Mouse (Mus musculus): ENCODE results near the gene Srrm3. TPM values are rescaled to one million over a fixed set of nuclear protein-coding genes. Genes with fewer than 3 reads are reported as not detected.
A peak's percentile ranks its signal among the peaks of the same experiment; 100 is the strongest.

Srrm3 gene
- polyA plus RNA-seq, 1 experiment, result 0.17 TPM

- no peak for DNase-seq (ENCODE audit: low read depth, low spot score)
- 55% methylated on average over 5 of the region's 5 CpGs for WGBS
Observed at GRCm38 (mm10) chr5:135812991-135813390, 6.3 kb downstream of the Srrm3 start.

GRCm38 (mm10) chr5:135818491-135818890 lies 11.8 kb downstream of the Srrm3 start:
- WGBS, result 45% methylated on average over 7 of the region's 7 CpGs
- no peak for DNase-seq (ENCODE audit: low read depth, low spot score)

GRCm38 (mm10) chr5:135822316-135822944 lies 15.7 kb downstream of the Srrm3 start:
- WGBS, result 32% methylated on average over 7 of the region's 7 CpGs
- no peak for DNase-seq (ENCODE audit: low read depth, low spot score)

- 37% methylated on average over 3 of the region's 3 CpGs for WGBS
- DNase-seq (ENCODE audit: low read depth, low spot score), result no peak
Observed at GRCm38 (mm10) chr5:135824517-135824916, 17.8 kb downstream of the Srrm3 start.

GRCm38 (mm10) chr5:135826225-135826624 lies 19.5 kb downstream of the Srrm3 start:
- no peak for DNase-seq (ENCODE audit: low read depth, low spot score)

GRCm38 (mm10) chr5:135829381-135829780 lies 22.7 kb downstream of the Srrm3 start:
- 61% methylated on average over 8 of the region's 8 CpGs for WGBS
- no peak for DNase-seq (ENCODE audit: low read depth, low spot score)

More at GRCm38 (mm10) chr5:135826225-135826624, 19.5 kb downstream of the Srrm3 start:
- 50% methylated on average over 6 of the region's 6 CpGs for WGBS

GRCm38 (mm10) chr5:135832729-135833128 lies 26.0 kb downstream of the Srrm3 start:
- 17% methylated on average over 4 of the region's 4 CpGs for WGBS

GRCm38 (mm10) chr5:135834769-135835491 lies 28.2 kb downstream of the Srrm3 start:
- DNase-seq (ENCODE audit: low read depth, low spot score), result peak; percentile 18
- WGBS, result 2% methylated on average over 47 of the region's 47 CpGs

More at GRCm38 (mm10) chr5:135832729-135833128, 26.0 kb downstream of the Srrm3 start:
- no peak for DNase-seq (ENCODE audit: low read depth, low spot score)

GRCm38 (mm10) chr5:135835492-135835858 lies 28.8 kb downstream of the Srrm3 start:
- WGBS, result 5% methylated on average over 12 of the region's 12 CpGs

GRCm38 (mm10) chr5:135835981-135836380 lies 29.3 kb downstream of the Srrm3 start:
- WGBS, result 14% methylated on average over 12 of the region's 12 CpGs
- DNase-seq (ENCODE audit: low read depth, low spot score), result no peak

More at GRCm38 (mm10) chr5:135835492-135835858, 28.8 kb downstream of the Srrm3 start:
- DNase-seq (ENCODE audit: low read depth, low spot score), result no peak

- WGBS, result 61% methylated on average over 6 of the region's 6 CpGs
- no peak for DNase-seq (ENCODE audit: low read depth, low spot score)
Observed at GRCm38 (mm10) chr5:135841651-135842050, 35.0 kb downstream of the Srrm3 start.

GRCm38 (mm10) chr5:135843418-135843817 lies 36.7 kb downstream of the Srrm3 start:
- DNase-seq (ENCODE audit: low read depth, low spot score), result peak; percentile 3
- 21% methylated on average over 5 of the region's 5 CpGs for WGBS

GRCm38 (mm10) chr5:135845676-135846320 lies 39.1 kb downstream of the Srrm3 start:
- DNase-seq (ENCODE audit: low read depth, low spot score), result no peak
- 69% methylated on average over 13 of the region's 13 CpGs for WGBS

GRCm38 (mm10) chr5:135847460-135847859 lies 40.8 kb downstream of the Srrm3 start:
- no peak for DNase-seq (ENCODE audit: low read depth, low spot score)
- WGBS, result 71% methylated on average over 4 of the region's 4 CpGs

GRCm38 (mm10) chr5:135847881-135848280 lies 41.2 kb downstream of the Srrm3 start:
- 92% methylated on average over 3 of the region's 3 CpGs for WGBS
- DNase-seq (ENCODE audit: low read depth, low spot score), result no peak

- no peak for DNase-seq (ENCODE audit: low read depth, low spot score)
- whole genome bisulfite sequencing, result 4% methylated on average over 15 of the region's 15 CpGs
Observed at GRCm38 (mm10) chr5:135851024-135851423, 44.3 kb downstream of the Srrm3 start.

- WGBS, result 16% methylated on average over 14 of the region's 14 CpGs
- no peak for DNase-seq (ENCODE audit: low read depth, low spot score)
Observed at GRCm38 (mm10) chr5:135851481-135851880, 44.8 kb downstream of the Srrm3 start.

- whole genome bisulfite sequencing, result 5% methylated on average over 10 of the region's 10 CpGs
- DNase-seq (ENCODE audit: low read depth, low spot score), result no peak
Observed at GRCm38 (mm10) chr5:135852421-135852820, 45.7 kb downstream of the Srrm3 start.

- 41% methylated on average over 7 of the region's 7 CpGs for WGBS
- no peak for DNase-seq (ENCODE audit: low read depth, low spot score)
Observed at GRCm38 (mm10) chr5:135853731-135854130, 47.0 kb downstream of the Srrm3 start.

GRCm38 (mm10) chr5:135855156-135855555 lies 48.5 kb downstream of the Srrm3 start:
- DNase-seq (ENCODE audit: low read depth, low spot score), result peak; percentile 16
- 3% methylated on average over 4 of the region's 4 CpGs for WGBS

- 53% methylated on average over 8 of the region's 8 CpGs for WGBS
Observed at GRCm38 (mm10) chr5:135866662-135867061, 60.0 kb downstream of the Srrm3 start.

More at GRCm38 (mm10) chr5:135866662-135867061, 60.0 kb downstream of the Srrm3 start:
- no peak for DNase-seq (ENCODE audit: low read depth, low spot score)
